In genomic region chr11:108222616-108223015, GRCm38 (mm10) we compare ENCODE assay signal across 9 mouse cellular contexts.
DNase-seq lines count a peak whose midpoint lies in the region; ATAC-seq and TF ChIP-seq lines count a peak whose summit lies in the region.
"Had no signal": no experiment of that assay in that cellular context is flagged by ENCODE, and none has a peak within 500 bp of the region (broad histone marks: within the 10 kb centered on the region; RNA-seq: fewer than 3 reads in every experiment).

No protein-coding gene starts in this region.

- WGBS in intestine, embryonic 14.5 days, result 72% methylated on average over 8 of the region's 8 CpGs
- WGBS in intestine, postnatal 0 days, result 69% methylated on average over 8 of the region's 8 CpGs
- WGBS in kidney, embryonic 15.5 days, result 73% methylated on average over 8 of the region's 8 CpGs

- no peaks in the 10 kb centered on the region for H3K27me3 ChIP-seq in intestine, embryonic 14.5 days (replicated peaks; ENCODE audit: control insufficient read depth, insufficient read depth, low read length)
- no peaks in the 10 kb centered on the region for H3K27me3 ChIP-seq in intestine, postnatal 0 days (replicated peaks; ENCODE audit: control insufficient read depth, insufficient read depth, low read length)
- no peaks in the 10 kb centered on the region for H3K27me3 ChIP-seq in kidney, embryonic 15.5 days
- H3K27me3 ChIP-seq: heart, embryonic 15.5 days had no signal

- H3K27ac ChIP-seq in intestine, embryonic 14.5 days (ENCODE audit: low read depth), result no peak overlapping the region
- no peak overlapping the region for H3K27ac ChIP-seq in intestine, postnatal 0 days (ENCODE audit: low read depth, low read length)
- peak overlapping the region; percentile 99 for H3K27ac ChIP-seq in bone marrow macrophage, adult 2 months (ENCODE audit: insufficient read depth, low read depth, low read length)
- H3K27ac ChIP-seq in kidney, embryonic 15.5 days, result no peak overlapping the region
- H3K27ac ChIP-seq: heart, embryonic 15.5 days had no signal

- H3K4me2 ChIP-seq in intestine, embryonic 14.5 days (ENCODE audit: low read length), result no peak overlapping the region
- H3K4me2 ChIP-seq in intestine, postnatal 0 days (replicated peaks; ENCODE audit: low read depth), result no peak overlapping the region
- H3K4me2 ChIP-seq in kidney, embryonic 15.5 days, result no peak overlapping the region
- H3K4me2 ChIP-seq: heart, embryonic 15.5 days had no signal

- H3K4me1 ChIP-seq in intestine, embryonic 14.5 days (replicated peaks; ENCODE audit: control insufficient read depth, insufficient read depth, low read length), result peaks cover 16% of the 10 kb centered on the region
- H3K4me1 ChIP-seq in intestine, postnatal 0 days (replicated peaks; ENCODE audit: control insufficient read depth, insufficient read depth, low read length), result no peaks in the 10 kb centered on the region
- H3K4me1 ChIP-seq in bone marrow macrophage, adult 2 months (ENCODE audit: control insufficient read depth, insufficient read depth, low read length), result peaks cover 30% of the 10 kb centered on the region
- H3K4me1 ChIP-seq in kidney, embryonic 15.5 days, result peaks cover 36% of the 10 kb centered on the region

- H3K9me3 ChIP-seq in intestine, embryonic 14.5 days (ENCODE audit: control insufficient read depth, low read length), result no peaks in the 10 kb centered on the region
- no peaks in the 10 kb centered on the region for H3K9me3 ChIP-seq in intestine, postnatal 0 days (ENCODE audit: control insufficient read depth)
- no peaks in the 10 kb centered on the region for H3K9me3 ChIP-seq in kidney, embryonic 15.5 days (replicated peaks)
- H3K9me3 ChIP-seq: heart, embryonic 15.5 days had no signal

- TF ChIP-seq CTCF in intestine, postnatal 0 days (IDR thresholded peaks at IDR 0.05; ENCODE audit: low read depth), result no peak
- no peak for TF ChIP-seq CTCF in bone marrow macrophage, adult 2 months (IDR thresholded peaks at IDR 0.05; ENCODE audit: low read depth, low read length)

- DNase-seq in intestine, embryonic 14.5 days (ENCODE audit: low spot score), result no peak
- no peak for DNase-seq in kidney, postnatal 4 days
- DNase-seq in adipocyte (ENCODE audit: low spot score), result no peak

- no peak overlapping the region for H3K4me3 ChIP-seq in intestine, embryonic 14.5 days (ENCODE audit: low read depth, low read length)
- no peak overlapping the region for H3K4me3 ChIP-seq in intestine, postnatal 0 days (ENCODE audit: low read depth, low read length)
- H3K4me3 ChIP-seq in bone marrow macrophage, adult 2 months (ENCODE audit: insufficient read depth, low read length), result peak overlapping the region; percentile 40
- H3K4me3 ChIP-seq in kidney, embryonic 15.5 days (replicated peaks), result no peak overlapping the region
- H3K4me3 ChIP-seq: heart, embryonic 15.5 days had no signal

- TF ChIP-seq POLR2A in bone marrow macrophage, adult 2 months (IDR thresholded peaks at IDR 0.05; ENCODE audit: borderline replicate concordance, low read depth, low read length), result no peak

- H3K9ac ChIP-seq in intestine, embryonic 14.5 days (ENCODE audit: low read length), result no peak overlapping the region
- H3K9ac ChIP-seq in intestine, postnatal 0 days (ENCODE audit: low read depth, low read length), result no peak overlapping the region
- H3K9ac ChIP-seq in kidney, embryonic 15.5 days, result no peak overlapping the region
- H3K9ac ChIP-seq: heart, embryonic 15.5 days had no signal

- H3K36me3 ChIP-seq in intestine, embryonic 14.5 days (ENCODE audit: control insufficient read depth, insufficient read depth, low read length), result no peaks in the 10 kb centered on the region
- no peaks in the 10 kb centered on the region for H3K36me3 ChIP-seq in intestine, postnatal 0 days (ENCODE audit: control insufficient read depth, insufficient read depth)
- no peaks in the 10 kb centered on the region for H3K36me3 ChIP-seq in kidney, embryonic 15.5 days
- H3K36me3 ChIP-seq: heart, embryonic 15.5 days had no signal

- ATAC-seq in intestine, embryonic 14.5 days (replicated peaks; ENCODE audit: low FRiP score, low TSS enrichment, low read depth), result 0 out of 2 replicates have a peak, but pooled peaks have one; percentile 12
- no peak for ATAC-seq in intestine, postnatal 0 days
- ATAC-seq in hematopoietic stem cell, adult 5-6 weeks (replicated peaks in 1 of 2; ENCODE audit: insufficient read depth in 1 of 2, low FRiP score in 2 of 2, low TSS enrichment in 1 of 2, low read depth in 1 of 2, poor library complexity in 2 of 2, severe bottlenecking in 2 of 2), result peak; percentile 51 to 63
- peak; percentile 79 for ATAC-seq in megakaryocyte, adult 5-6 weeks (ENCODE audit: poor library complexity, severe bottlenecking)
- ATAC-seq in kidney, embryonic 15.5 days (replicated peaks; ENCODE audit: low FRiP score), result no peak

Comparison
In these comparisons a context has a peak if more than half of its experiments do, and no peak if none do; other contexts are left out.
1. ATAC-seq: peak in intestine, embryonic 14.5 days (single experiment), hematopoietic stem cell, adult 5-6 weeks (2 of 2) and megakaryocyte, adult 5-6 weeks (single experiment); none in intestine, postnatal 0 days (single experiment) and kidney, embryonic 15.5 days (single experiment).